Mouse (Mus musculus): ENCODE results near the gene Skida1.

The Skida1 gene

DNA sequence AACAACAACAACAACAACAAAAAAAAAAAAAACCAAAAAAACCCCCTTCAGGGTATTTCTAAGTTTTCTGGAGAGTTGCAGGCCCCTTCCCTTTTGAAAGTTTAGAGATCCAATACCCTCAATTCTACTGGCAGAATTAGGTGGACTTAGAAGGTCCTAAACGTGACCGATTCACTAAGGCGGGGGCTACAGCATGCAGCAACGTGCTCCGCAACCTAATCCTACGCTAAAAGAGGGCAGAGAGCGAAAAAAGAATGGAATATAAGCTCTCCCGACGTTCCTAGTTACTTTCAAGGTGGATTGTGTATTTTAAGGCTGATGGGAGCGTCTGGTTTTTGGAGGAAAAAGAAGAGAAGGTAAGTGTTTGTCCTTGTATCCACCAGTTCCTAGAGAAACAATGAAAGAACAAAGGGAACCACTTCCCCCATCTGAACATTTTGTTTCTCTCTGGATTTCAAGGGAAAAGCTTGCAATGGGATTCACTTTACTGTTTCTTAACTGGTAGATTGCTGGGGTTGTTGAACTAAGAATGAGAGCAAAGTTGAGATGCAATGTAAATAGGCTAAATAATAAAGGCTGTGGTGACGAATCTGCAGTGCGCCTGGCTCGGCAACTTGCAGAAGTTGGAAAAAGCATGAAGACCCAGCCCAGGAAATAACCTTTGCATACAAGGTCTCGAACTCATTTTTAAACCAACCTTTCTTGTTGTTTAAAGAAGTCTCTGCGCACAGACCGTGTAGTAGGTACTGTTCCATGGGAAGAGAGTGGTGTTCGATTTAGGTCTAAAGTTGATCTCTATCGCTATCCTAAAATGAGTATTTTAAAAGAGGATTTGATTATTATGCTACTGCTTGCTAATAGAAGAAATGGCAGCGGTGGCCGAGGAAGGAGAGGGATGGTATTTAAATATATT is 6.4 kb upstream of the Skida1 start, which contains the start of gene Mllt10:
Mllt10 (plus strand) TSS at position 222 of the 913 bp plus-strand sequence.
- no peak for DNase-seq (ENCODE audit: low spot score)

DNA sequence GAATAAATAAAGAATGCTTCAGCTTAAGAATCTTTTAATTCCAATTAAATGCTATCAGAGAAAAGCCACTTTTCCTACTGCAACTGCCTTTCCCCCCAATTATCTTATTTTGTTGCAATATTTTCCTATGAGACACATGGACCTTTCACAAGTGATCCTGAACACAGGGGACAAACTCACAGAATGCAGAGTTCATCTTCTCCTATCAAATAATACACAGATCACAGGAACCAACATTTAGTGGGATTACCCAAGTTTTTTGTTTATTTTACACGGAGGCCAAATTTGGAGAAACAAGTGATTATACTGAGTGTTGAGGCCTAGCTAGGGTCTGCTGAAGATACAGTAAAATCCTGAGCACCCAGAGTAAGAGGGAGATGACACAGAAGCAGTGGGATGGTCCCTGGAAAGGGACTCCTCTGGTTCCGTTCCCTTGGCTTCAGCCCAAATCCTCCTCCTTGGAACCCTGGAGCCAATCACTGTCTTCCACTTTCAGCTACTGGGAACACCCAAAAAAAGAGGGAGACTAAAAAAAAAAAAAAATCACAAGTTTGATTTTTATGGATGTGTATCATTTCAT is 5.2 kb upstream of the Skida1 start:
- DNase-seq (ENCODE audit: low spot score) = no peak

DNA sequence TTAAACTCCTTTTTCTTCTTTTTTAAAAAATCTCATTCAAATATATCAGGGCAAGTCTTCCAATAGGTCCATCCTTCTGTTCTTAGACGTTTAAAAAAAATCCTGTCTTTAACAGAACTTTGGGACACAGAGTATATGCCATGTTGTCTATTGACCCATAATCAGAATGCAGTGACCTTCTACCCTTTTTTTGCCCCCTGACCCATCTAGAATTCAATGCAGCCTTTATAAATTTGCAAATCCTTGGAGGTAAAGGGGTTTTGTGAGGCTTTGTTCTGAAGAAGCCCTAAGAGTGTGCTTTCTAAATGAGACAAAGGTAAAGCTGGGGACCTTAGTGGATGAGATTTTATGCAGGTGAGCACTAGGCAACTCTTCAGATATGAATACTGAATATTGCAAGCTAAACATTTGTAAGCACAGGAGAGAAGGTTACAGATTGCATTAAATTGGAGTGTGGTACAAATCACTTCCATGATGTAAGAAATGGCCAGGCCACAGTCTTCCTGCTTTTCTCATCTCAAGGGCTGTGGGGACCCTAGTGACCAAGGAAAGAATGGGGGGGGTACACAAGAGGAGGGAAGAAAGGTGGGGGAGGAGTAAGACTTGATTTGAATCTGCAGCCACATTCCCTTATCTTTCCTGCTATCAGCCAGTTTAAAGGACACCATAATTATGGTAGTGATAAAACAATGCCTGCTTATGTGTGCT is 4.5 kb upstream of the Skida1 start:
- no peak for DNase-seq (ENCODE audit: low spot score)

DNA sequence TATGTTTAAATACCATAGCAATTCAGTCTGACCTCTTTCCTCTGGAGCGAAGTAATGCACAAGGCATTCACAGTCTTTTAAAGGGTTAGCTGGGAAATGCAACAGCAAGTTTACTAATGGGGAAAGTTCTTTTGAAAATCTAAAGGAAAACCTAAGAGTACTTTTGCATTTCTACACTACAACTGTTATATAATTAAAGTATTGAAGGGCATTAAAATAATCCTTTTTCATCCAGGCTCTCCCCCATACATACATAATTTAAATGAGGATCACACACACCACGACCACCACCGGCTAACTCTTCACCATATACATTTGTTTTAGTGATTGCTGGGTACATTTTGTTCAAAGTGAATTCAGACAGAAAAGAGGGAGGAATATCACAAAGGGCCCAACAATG is 3.7 kb upstream of the Skida1 start:
- DNase-seq (ENCODE audit: low spot score) = no peak

DNA sequence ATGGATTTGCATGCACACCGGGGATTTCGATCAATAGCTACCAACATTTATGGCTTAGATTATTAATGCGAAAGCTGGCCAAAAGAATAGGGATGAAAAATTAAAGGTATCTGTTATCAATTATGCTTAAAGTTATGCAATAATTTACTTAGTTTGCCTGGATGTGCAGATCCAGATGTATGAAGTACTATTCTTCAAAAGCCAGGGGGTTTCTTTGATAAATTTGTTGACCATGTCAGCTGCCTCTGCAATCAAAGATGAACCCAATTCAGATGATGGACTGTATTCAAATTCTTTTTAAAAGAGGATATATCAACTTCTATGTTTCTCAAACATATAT is 3.0 kb upstream of the Skida1 start:
- DNase-seq (ENCODE audit: low spot score) = no peak

DNA sequence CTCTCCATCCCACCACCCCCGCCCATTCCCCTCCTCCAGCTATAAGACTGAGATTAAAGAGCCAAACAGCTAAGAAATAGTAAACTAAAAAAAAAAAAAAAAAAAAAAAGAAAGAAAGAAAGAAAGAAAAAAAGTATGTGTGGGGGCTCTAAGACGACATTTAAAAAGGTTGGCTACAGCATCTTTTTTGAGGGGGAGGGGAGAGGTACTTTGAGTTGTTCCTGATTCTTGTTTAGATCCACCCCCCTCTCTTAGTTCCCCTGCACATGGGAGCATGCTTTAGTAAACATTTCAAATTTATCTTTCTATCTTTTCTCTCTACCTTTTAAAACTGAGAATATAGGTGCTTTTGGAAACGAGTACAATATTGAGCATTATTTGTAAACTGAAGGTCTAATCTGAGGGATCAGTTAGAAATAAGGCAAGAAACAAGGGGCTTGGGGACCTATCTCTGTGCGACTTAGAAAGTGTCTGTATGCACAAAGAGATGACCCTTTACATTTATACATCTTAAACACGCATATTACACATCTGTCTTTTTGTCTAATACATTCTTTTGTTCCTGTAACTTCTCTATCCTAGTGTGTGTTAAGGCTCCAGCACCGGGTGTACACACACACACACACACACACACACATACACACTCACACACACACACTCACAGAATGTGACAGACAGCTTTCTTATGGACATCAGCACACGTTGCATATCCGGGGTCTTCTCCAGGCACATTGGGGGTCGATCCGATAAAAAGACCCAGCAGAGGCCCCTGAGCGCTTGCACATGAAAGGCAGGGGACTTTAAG is 2.4 kb upstream of the Skida1 start:
- DNase-seq (ENCODE audit: low spot score) = no peak

DNA sequence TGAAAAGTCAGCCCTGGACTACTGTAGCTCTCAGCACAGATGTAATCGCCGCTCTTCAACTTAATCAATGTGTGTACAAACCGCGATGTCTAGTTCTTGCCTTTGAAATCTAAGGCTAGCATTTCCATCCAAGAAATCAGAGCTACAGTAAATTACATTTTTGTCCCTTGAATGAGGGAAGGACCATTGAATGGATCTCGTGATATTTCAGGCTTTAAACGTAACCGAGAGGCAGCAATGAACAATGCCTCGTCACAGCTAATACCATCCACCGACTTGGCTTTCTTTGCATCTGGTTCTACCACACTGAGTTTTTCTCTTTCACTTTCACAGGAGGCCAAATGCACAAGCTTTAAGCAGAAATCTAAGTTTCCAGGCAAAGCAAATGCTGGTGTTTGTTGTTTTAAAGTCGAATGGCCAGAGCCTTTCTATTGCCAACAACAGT is 1.7 kb upstream of the Skida1 start:
- DNase-seq (ENCODE audit: low spot score) = no peak

DNA sequence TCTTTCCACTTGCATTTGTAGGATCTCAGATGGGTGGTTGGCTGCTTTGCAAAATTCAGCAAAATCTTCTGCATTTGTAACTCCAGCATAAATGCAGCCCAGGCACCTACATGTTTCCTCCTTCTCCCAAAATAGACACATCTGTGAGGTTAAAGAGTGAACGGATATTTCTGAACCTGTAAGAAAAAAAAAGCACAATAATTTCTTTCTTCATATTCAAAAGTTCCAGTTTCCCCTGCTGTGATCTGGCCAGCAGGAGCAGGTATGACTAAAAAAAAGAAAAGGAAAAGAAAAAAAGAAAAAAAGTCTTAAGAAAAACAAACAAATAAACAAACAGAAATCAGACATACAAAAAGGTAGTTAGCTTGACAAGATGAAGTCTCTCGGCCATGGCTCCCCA is 1.2 kb upstream of the Skida1 start:
- DNase-seq (ENCODE audit: low spot score) = no peak

DNA sequence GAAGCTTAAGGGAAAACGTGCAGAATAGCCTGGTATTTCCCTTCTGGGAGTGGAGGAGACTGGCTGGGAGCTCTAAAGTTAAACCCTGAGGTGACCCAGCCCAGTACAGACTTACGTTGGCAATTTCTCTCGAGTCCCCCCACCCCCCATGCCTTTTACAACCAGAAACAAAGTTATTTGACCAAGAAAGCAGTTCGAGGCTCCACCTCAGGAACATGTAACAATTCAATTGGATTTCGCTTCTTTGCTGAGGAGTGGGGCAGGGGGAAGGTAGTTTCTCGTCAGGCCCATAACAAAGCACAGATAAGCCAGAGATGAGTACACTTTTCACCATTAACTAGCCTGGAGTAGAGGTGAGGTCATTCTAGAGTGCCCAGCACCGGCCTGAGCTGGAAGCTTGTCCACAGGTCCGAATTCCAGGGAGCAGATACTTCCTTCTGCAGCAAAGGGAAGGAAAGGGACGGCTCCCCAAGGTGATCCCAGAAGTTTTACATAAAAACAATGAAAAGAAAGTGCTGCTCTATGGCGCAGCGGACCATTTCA is 499 bp upstream of the Skida1 start:
- no peak for DNase-seq (ENCODE audit: low spot score)

DNA sequence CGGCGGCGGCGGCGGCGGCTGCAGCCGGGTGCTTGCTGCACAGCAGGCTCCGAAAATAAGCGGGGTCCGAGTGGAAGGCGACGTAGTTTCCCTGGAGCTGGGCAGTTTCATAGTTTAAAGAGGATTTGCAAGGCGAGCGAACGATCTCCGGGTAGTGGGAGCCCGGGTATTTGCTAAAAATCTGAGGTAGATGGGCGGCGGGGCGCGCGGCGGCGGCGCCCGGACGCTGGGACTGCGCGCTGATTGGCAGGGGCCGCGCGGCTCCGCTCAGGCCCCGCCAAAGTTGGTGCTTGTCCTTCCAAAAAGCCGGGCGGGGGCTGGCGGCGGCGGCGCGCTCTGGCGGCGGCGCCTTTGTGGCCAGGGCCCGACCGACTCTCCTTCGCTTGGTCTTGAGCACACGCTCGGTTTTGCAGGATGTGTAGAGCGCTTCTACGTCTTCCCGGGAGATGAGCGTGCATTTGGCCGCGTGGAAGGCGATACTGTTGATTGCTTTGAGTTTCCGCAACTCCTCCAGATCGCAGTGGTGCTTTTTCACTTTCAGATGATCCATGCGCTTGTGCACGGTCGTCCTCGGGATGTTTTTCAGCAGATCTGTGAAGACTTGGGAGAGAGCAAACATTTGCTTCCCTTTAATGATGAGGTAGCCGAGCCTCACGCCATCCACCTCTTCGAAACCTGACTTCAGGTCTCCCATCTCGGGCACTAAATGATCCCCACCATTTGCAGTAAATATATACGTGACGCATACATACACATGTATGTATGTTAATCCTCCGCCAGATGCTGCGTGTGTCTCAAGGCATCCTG is 1.0 kb downstream of the Skida1 start:
- peak; percentile 72 for DNase-seq (ENCODE audit: low spot score)

DNA sequence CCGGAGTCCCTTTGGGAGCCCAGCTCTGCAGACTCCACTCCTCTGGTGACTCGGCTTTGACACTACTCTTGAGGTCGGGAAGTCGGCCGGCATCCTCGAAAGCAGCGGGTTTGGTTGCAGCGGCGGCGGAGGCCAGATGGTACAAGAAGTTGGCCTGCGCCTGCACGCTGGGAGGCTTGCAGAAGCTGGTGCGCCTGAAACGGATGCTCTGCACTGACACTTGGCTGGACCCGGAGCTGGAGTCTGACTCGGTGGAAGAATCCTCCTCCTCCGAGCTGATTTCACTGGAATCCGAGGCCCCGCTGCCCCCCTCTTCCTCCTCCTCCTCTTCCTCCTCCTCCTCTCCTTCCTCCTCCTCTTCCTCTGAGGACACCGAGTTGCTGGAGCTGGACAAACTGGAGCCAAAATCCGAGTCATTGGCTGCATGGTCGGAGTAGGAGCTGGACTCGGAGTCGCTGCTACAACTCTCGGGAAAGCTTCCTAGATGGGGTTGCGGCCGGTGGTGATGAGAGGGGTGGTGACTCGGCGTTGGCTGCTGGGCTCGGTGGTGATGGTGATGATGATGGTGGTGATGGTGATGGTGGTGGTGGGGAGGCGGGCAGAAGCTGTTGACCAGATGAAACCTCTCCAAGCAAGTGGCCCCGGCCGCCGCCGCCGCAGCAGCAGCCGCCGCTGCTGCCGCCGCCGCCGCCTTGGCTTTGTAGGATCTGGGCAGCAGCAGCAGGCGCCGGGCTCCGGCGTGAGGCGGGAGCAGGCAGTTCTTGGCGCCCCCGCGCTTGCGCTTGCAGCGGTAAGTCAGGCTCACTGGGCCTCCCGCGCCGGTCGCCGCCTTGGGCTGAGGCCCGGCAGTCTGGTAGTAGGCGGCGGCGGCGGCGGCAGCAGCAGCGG is 1.8 kb downstream of the Skida1 start:
- peak; percentile 61 for DNase-seq (ENCODE audit: low spot score)

DNA sequence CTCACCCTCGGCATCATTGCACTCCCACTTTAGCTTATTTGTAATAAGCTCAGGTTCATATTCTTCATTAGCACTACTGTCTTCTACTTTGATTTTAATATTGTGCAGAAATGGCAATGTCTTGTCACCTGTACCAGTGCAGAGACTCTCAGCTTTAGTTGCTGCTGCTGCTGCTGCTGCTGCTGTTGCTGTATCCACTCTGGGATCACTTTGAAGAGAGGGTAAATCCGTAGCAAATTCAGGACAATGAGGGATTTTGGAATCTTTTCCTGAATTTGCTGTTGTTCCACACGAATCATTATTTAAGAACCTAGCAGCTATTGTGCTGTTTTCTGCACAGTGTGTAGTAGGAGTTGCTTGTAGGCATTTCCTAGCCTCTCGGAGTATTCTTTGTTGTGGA is 2.7 kb downstream of the Skida1 start:
- DNase-seq (ENCODE audit: low spot score) = no peak

DNA sequence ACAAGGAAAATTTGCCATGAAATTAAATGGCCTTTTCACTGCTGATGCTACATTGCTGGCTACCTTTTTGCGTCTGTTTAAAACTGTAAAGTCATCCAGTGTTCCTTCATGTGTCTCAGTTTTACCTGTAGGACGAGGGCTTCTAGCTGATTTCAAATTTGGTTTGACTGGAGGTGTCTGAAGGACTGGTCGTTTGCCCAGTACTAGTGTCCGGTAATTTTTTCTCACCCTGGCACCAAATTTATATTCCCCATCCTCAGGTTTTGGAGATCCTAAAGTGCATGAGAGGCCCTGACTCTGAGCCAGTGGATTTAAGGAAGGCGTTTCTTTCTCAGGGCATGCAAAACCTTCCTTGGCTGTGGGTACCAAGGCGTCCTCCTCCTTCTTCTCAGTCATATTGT is 3.1 kb downstream of the Skida1 start:
- no peak for DNase-seq (ENCODE audit: low spot score)

DNA sequence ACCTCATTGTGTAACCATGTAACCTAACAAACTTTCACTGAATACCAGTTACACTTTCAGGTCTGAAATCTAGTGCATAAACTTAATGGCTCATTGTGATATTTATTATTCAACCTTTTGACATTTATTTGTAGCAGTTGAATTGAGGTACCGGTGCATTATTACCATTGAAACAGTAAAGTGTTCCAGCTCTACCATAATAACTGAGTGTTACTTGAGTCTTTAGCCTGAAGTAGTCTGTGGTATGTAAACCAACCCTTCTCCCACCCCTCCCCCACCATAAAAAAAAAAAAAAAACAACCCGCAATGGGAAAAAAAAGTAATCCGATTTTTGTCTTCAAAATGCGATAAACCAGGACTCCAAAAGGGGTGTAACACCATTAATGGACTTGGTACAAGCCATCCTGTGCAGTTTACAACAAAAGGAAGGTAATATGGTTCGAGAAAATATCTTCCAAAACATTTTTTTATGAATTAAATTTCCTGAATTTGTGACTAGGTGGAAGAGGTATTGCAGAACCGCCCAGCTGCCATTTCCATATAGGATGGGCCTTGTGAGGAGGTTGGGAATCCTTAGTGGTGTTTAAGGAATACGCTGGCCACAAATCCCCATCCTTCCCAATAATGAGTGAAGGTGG is 3.6 kb downstream of the Skida1 start:
- no peak for DNase-seq (ENCODE audit: low spot score)

DNA sequence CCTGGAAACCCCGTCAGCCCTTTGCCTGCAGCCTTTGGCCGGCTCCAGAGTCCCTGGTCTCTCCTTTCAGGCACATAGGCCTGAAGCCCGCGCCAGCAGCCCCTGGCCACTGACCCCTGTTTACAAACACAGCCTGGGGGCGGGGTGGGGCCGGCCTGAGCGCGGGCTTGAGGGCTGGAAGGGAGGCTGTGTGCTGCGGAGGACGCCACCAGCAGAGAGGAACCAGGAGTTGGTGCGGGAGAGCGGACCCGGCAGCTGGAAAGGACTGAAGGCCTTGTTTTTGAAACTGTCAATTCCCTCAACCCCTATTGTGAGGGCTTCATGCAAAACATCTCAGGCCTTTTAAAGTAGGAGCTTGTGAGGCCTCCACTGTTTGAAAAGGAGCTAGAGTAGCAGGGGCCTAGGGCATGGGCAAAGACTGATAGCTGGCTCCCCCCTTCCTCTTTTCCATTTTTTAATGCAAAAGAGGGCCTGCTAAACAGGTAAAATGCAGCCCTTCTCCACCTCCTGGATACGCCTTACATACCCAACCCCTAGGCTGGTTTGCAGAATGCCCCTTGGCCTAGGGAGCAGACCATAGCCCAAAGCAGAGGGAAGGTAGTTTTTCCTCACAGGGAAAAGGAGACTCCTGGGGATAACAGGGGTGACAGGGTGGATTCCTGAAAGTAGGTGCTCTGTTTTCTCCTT is 7.5 kb downstream of the Skida1 start:
- DNase-seq (ENCODE audit: low spot score) = no peak

DNA sequence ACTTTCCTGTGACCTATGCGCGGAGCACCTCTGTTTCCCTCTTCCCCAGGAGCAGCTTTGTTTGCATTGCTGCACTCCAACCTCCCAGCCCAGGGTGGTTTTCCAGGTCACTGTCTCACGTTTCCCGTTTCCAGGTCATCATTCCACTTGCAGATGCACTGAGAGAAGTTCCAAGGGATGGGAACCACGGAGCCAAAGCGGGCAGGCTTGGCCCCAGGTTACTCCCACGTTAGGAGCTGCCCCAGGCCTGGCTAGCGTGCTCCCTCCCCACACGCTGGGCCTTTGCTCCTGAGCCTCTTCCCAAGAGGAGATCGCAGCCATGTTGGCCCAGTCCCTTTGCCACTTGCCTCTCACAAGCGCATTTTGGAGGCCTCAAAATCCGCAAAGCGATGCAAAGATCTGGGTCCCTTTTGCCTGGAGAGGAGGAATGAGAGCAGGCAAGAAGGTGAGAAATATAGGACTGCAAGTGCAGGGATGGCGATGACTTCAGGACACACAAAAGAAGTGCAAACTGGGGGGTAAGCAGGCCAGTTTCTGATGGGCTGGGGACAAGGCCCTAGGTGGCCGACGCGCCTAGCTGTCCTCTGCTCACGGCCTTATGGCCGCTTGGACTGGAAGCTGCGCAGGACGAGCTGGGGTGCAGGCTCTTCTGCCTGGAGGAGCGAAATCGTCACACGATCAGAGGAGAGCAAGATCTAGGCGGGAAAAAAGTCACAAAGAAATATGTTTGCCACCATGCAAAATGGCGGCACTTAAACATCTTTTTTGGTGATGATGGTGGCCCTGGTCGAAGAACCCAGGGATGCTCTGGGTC is 8.3 kb downstream of the Skida1 start:
- DNase-seq (ENCODE audit: low spot score) = no peak

DNA sequence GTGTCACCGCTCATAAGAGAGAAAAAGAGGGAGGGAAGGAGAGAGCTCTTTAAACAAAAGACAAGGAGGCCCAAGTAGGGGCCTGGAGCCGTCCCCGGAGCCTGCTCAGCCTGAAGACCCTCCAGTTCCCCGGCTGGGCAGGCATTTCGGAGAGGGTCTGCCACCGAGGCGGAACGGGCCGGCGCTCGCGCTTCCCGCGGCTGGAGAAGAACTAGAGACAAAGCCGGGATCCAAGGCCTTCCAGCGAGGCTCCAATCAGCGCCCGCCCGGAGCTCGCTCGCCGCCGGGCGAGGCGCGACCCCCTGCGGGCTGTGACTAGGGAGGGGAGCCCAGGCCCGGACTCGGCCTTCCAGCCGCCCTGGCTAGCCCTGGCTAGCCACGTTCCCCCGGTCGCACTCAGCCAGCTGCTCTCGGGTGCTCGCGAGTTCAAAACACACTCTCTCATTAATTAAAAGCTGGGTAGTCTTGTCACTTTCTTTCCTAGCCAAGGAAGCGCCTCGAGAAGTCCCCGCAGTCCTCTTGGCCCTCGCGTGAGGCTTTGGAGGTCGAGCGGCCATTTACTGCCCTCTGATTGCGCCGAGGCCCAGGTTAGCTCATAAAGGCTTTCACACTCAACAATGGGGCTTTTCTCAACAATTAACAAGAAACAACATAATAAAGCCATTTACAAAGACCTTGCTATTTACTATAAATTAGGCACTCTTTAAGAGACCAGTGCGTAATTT is 9.1 kb downstream of the Skida1 start:
- DNase-seq (ENCODE audit: low spot score) = peak; percentile 46

All from testis, postnatal 14 days (tissue).